Mouse (Mus musculus): ENCODE measurements around the gene Spag6l. TPM values are rescaled to one million over a fixed set of nuclear protein-coding genes. Genes with fewer than 3 reads are reported as not detected.

Spag6l gene
- polyA plus RNA-seq, 1 experiment from 2014 or later, result 11.3 TPM

DNA sequence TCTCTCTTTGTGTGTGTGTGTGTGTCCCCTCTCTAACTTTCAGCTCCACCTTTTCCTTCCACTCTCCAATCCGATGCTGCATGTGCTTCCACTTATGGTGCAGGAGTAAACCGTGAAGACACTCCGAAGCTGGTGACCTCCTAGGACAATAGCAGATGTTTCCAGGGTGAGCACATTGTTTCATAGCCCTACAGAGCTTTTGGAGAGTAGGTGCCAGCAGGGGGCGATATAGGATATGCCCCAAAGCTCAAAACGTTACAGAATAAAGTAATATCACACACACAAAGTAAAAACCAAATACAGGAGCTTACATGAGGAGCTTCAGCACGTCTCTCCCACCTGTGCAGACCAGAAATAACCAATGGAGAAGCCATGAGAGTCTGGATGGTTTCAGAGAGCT is 25.6 kb upstream of the Spag6l start:
- Histone ChIP-seq H3K27me3 (no peaks in the 10 kb centered on the region), H3K4me1 (no peaks in the 10 kb centered on the region), H3K36me3 (no peaks in the 10 kb centered on the region), H3K4me3 (no peak overlapping the region), H3K9ac (replicated peaks) (no peak overlapping the region), H3K27ac (replicated peaks) (no peak overlapping the region), H3K4me2 (replicated peaks) (no peak overlapping the region), H3K9me3 (no peaks in the 10 kb centered on the region)
- no peak for ATAC-seq (replicated peaks)
- WGBS, result 42% methylated on average over 6 of the region's 6 CpGs

DNA sequence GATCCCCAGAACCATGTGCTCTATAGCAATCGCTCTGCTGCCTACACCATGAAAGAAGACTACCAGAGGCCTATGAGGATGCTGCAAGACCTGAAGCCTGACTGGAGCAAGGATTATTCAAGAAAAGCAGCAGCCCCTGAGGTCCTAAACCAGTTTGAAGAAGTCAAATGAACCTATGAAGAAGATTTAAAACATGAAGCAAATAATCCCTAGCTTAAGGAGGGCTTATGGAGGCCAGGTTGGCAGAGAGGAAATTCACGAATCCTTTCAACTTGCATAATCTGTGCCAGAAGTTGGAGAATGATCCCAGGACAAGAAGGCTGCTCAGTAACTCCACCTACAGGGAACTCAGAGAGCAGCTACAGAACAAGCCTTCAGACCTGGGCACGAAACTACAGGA is 23.2 kb upstream of the Spag6l start:
- no peak overlapping the region for H3K27ac ChIP-seq (replicated peaks)
- no peaks in the 10 kb centered on the region for H3K4me1 ChIP-seq
- H3K27me3 ChIP-seq, result no peaks in the 10 kb centered on the region
- H3K4me2 ChIP-seq (replicated peaks), result no peak overlapping the region
- ATAC-seq (replicated peaks), result no peak
- no peak overlapping the region for H3K9ac ChIP-seq (replicated peaks)
- 88% methylated on average over 3 of the region's 3 CpGs for whole genome bisulfite sequencing
- no peak overlapping the region for H3K4me3 ChIP-seq
- H3K9me3 ChIP-seq, result no peaks in the 10 kb centered on the region
- no peaks in the 10 kb centered on the region for H3K36me3 ChIP-seq

DNA sequence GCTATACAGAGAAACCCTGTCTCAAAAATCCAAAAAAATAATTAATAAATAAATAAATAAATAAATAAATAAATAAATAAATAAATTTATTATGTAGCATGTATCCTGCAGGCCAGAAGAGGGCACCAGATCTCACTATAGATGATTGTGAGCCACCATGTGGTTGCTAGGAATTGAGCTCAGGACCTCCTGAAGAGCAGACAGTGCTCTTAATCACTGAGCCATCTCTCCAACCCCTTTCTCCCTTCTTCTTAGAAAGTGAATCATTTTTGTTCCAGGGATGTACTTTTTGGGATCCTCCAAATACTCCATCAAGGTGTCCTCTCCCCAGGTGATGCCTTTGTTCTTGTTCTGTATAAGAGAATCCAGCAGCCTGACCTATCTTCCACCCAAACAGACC is 19.9 kb upstream of the Spag6l start:
- Histone ChIP-seq H3K9ac (replicated peaks) (no peak overlapping the region), H3K4me1 (no peaks in the 10 kb centered on the region), H3K9me3 (no peaks in the 10 kb centered on the region), H3K36me3 (no peaks in the 10 kb centered on the region), H3K4me2 (replicated peaks) (no peak overlapping the region), H3K4me3 (no peak overlapping the region), H3K27ac (replicated peaks) (no peak overlapping the region), H3K27me3 (no peaks in the 10 kb centered on the region)
- ATAC-seq (replicated peaks), result no peak

DNA sequence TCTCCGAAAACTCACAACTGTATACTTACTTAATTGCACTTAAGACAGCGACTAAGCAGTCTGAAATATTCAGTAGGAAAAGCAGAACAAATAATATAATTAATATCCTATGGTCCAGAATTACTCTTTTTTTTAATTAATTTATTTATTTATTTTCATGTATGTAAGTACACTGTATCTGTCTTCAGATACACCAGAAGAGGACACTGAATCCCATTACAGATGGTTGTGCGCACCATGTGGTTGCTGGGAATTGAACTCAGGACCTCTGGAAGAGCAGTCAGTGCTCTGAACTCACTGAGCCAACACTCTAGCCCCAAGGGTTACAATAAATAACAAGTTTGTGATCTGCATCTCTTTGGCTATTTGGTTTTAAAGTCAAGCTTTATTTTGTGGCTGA is 415 bp upstream of the Spag6l start:
- H3K4me3 ChIP-seq, result no peak overlapping the region; the same call in 1 of the 2 replicates
- no peak overlapping the region for H3K9ac ChIP-seq (replicated peaks)
- 91% methylated on average over 3 of the region's 3 CpGs for WGBS
- H3K9me3 ChIP-seq, result no peaks in the 10 kb centered on the region
- H3K27me3 ChIP-seq, result no peaks in the 10 kb centered on the region
- ATAC-seq (replicated peaks), result peak; percentile 33; the same call in 1 of the 2 replicates
- H3K36me3 ChIP-seq, result no peaks in the 10 kb centered on the region
- 0 out of 2 replicates have a peak, but pooled peaks cover 3% of the 10 kb centered on the region for H3K4me1 ChIP-seq
- no peak overlapping the region for H3K27ac ChIP-seq (replicated peaks)
- H3K4me2 ChIP-seq (replicated peaks), result no peak overlapping the region

DNA sequence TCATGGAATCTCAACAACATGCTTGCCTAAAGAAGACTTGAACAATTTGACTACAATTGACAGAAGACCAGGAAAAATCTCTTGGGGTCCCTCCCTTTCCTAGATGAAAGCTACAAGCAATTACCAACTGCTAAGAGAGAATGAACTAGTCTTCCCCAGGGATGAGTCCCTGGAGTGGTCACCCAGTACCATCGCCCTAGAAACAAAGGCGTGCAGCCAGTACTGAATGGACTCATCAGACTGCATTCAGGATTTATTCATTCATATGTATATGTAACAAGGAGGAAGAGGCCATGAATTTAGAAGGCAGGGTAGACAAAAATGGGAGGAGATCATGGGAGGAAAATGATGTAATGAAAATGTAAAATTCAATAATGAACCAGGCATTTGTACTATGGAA is 3.0 kb downstream of the Spag6l start:
- no peak for ATAC-seq (replicated peaks)
- WGBS, result 76% methylated on average over 2 of the region's 2 CpGs
- H3K9ac ChIP-seq (replicated peaks), result no peak overlapping the region
- no peaks in the 10 kb centered on the region for H3K9me3 ChIP-seq
- no peak overlapping the region for H3K4me3 ChIP-seq
- H3K27me3 ChIP-seq, result no peaks in the 10 kb centered on the region
- H3K4me1 ChIP-seq, result 0 out of 2 replicates have a peak, but pooled peaks cover 3% of the 10 kb centered on the region
- H3K4me2 ChIP-seq (replicated peaks), result no peak overlapping the region
- H3K36me3 ChIP-seq, result no peaks in the 10 kb centered on the region
- no peak overlapping the region for H3K27ac ChIP-seq (replicated peaks)

DNA sequence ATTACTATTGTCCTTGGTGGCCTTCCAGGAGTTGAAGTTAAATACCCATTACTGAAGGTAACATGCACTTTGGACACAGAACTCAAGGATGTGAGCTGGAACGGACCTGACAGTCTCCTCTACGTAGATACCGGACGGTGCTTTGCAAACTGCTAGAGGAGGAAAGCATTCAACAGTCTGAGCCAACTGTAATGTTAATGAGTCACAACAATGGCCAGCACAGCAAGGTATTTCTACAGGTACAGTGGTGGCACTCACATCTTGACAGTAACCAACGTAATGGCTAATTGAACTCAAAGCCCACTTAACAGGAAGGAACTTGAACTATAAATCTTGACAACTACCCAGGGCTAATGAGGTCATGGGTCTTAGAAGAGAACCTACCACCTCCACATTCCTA is 3.8 kb downstream of the Spag6l start:
- ATAC-seq (replicated peaks), result no peak
- no peak overlapping the region for H3K4me2 ChIP-seq (replicated peaks)
- H3K9me3 ChIP-seq, result no peaks in the 10 kb centered on the region
- no peak overlapping the region for H3K27ac ChIP-seq (replicated peaks)
- no peak overlapping the region for H3K9ac ChIP-seq (replicated peaks)
- no peak overlapping the region for H3K4me3 ChIP-seq
- no peaks in the 10 kb centered on the region for H3K36me3 ChIP-seq
- no peaks in the 10 kb centered on the region for H3K27me3 ChIP-seq
- 29% methylated on average over 5 of the region's 5 CpGs for WGBS
- H3K4me1 ChIP-seq, result 0 out of 2 replicates have a peak, but pooled peaks cover 3% of the 10 kb centered on the region

DNA sequence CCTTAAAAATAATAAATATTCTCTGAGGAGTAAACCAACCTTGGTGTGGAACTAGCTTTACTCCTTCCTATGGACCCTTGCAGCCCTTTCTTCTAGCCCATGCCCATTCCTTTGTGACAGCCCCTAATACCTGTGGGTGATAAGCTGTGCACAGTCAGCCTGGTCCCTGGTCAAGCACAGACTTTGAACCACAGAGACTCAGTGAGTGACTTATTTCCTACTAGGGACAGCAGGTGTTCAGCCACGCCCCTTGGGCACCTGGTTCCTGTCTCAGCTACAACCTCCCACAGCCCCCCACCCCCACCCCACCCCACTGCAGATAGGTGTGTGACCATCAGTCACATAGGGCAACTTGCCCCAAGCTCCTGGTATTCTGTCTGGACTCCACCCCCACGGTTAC is 22.9 kb downstream of the Spag6l start:
- Histone ChIP-seq H3K4me3 (no peak overlapping the region), H3K9ac (replicated peaks) (no peak overlapping the region), H3K27me3 (no peaks in the 10 kb centered on the region), H3K4me2 (replicated peaks) (no peak overlapping the region), H3K4me1 (no peaks in the 10 kb centered on the region), H3K27ac (replicated peaks) (no peak overlapping the region), H3K36me3 (no peaks in the 10 kb centered on the region), H3K9me3 (no peaks in the 10 kb centered on the region)
- ATAC-seq (replicated peaks), result no peak
- 81% methylated on average over 2 of the region's 2 CpGs for WGBS

Other genes starting within 250 kb of the Spag6l start
- 27.1 TPM in 2 replicates for gene Fgd4, start 228.9 kb downstream of the Spag6l start, polyA plus RNA-seq (2015; fragmentation: Nextera tagmentation; extraction: Ambion mirVana)
- not detected in 2 replicates for gene Olfr19, start 153.1 kb downstream of the Spag6l start, polyA plus RNA-seq (2015; fragmentation: Nextera tagmentation; extraction: Ambion mirVana)
- not detected in 2 replicates for gene Igll1, start 34.5 kb upstream of the Spag6l start, polyA plus RNA-seq (2015; fragmentation: Nextera tagmentation; extraction: Ambion mirVana)
- 68.8 and 75.8 TPM in 2 replicates for gene Top3b, start 41.3 kb upstream of the Spag6l start, polyA plus RNA-seq (2015; fragmentation: Nextera tagmentation; extraction: Ambion mirVana)
- gene Vpreb1, start 41.4 kb upstream of the Spag6l start, polyA plus RNA-seq (2015; fragmentation: Nextera tagmentation; extraction: Ambion mirVana), result 1.7 and 2.7 TPM in 2 replicates
- gene Ppm1f, start 67.0 kb upstream of the Spag6l start, polyA plus RNA-seq (2015; fragmentation: Nextera tagmentation; extraction: Ambion mirVana), result 25.4 and 26.4 TPM in 2 replicates
- 186 and 193 TPM in 2 replicates for gene Mapk1, start 153.9 kb upstream of the Spag6l start, polyA plus RNA-seq (2015; fragmentation: Nextera tagmentation; extraction: Ambion mirVana)
- gene Ypel1, start 240.2 kb upstream of the Spag6l start, polyA plus RNA-seq (2015; fragmentation: Nextera tagmentation; extraction: Ambion mirVana), result 181 and 183 TPM in 2 replicates

Data from forebrain, embryonic 15.5 days (tissue).